Mouse (Mus musculus): ENCODE results near the gene Opn3. TPM values are rescaled to one million over a fixed set of nuclear protein-coding genes. Genes with fewer than 3 reads are reported as not detected.

The Opn3 gene
- total RNA-seq (2023): 1 to 10 TPM; 1.6 to 1.7 TPM

DNA sequence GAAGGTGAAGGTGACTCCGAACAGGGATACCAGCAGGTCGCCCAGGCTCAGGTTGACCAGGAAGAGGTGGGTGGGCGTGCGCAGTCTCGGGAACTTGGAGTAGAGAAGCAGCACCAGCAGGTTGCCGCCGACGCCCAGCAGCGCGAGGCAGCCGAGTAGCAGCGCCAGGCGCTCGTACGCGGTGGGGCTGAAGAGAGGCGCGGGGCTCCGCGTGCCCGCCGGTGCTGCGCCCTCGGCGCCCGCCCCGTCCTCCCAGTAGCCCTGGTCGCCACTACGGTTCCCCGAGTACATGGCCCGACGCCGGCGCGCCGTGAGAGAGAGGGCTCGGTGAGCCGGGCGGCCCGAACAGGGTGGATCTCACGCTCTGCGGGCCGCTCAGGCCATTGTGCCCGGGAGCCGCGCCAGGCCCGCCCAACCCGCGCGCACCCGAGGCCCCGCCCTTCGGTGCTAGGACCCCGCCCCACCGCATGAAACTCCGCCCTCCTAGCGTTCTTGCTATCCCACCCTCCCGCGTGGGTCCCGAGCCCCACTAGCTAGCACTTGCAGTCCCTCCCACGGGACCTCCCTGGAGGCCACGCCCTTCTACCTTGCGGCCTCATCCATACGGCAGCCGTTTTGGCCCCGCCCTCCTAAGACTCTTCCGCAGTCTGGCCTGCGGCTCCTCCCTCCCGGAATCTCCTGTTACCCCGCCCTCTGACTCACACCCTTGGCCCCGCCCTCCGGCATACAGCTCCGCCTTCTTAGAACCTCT is at the start of gene Opn3, which contains the start of gene Chml:
TSS of gene Opn3 (minus strand) at position 531 of the 751 bp plus-strand sequence.
TSS of gene Chml (minus strand) at position 656 of the 751 bp plus-strand sequence.

DNA sequence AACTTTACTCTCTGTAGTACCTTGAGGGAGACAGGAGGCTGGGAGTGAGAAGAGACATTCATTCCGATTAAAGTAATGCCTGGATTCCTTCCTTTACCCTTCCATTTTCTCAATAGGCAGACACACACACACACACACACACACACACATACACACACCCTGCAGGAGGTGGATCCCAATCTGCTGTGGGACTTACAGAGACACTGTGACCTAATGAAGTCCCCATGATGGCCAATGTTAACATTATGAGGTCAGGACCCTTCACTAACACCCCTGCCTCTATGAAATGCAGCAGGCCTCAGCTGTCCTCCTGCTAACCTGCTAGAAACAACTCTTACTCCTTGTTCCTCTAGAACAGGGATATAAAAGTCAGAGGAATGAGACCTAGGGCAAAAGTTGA is 5.7 kb upstream of the Opn3 start, which contains the start of gene Wdr64:
TSS of gene Wdr64 (plus strand) at position 301 of the 400 bp plus-strand sequence.

DNA sequence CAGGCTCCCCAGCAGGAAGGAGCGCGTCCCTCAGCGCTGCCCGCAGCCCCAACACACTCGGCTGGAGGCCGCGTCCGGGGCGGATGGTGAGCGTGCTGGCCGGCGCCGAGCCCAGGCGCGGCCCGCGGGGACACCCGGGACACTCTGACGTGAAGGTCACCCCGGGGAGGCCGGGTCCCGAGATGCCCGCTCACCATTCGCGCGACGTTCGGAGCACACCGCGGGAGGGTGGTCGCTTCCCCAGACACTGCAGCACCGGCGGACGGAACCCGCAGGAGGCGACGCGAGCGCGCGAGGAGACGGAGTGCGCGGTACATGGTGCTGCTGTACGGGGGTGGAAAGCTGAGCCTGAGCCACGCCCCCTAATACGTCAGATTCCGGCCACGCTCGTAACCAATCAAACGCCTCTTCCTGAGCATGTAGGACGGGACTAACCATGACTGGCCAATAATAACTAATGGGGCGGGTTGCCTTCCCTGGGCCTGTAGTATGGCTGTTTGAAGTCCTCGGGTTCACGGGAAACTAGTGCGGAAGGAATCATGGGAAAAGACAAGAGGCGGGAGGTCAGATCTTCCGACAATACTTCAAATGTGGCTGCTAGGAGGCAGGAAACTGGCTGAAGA is 67.2 kb downstream of the Opn3 start, which contains the start of gene Fh1:
TSS of gene Fh1 (minus strand) at position 379 of the 623 bp plus-strand sequence.

DNA sequence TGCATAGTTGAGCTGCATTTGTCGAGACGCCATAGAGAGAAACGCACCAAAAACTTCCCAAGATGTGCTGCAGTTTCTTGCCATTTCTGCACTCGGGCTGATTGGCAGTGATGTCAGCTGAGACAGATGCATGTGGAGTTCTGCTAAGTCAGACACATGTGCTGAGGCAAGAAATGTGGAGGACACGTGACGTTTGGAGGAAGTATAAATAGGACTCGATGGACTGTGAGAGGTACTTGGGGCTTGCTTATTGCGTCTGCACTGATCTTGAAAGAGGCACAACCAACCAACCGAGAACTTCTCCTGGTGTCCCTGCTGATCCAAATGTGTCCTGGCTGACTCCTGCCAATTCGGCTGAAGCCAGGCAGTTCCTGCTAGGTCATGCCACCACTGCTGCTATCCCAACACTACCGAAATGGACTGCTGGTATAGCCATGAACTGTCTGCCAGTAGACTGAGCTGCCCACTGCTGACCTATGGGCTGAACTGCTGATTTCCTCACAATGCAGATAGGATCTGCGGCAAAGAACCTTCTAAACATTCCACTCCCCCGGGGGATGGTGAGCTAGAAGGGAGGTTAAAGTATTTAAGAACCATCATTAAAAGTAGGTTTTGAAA is 72.7 kb downstream of the Opn3 start, which contains the start of gene Kmo:
TSS of gene Kmo (plus strand) at position 568 of the 618 bp plus-strand sequence.

Other genes with a start within 250 kb of the Opn3 start
- under 1 TPM; 0.49 to 0.64 TPM for gene Rgs7, start 200.3 kb downstream of the Opn3 start, total RNA-seq (2023)
- 1 to 10 TPM; 3.4 to 3.7 TPM for gene Kmo, start 72.4 kb downstream of the Opn3 start, total RNA-seq (2023)
- 10 to 100 TPM; 33.0 to 35.0 TPM for gene Fh1, start 67.1 kb downstream of the Opn3 start, total RNA-seq (2023)
- 10 to 100 TPM in 1 of 2 experiments, 1 to 10 TPM in 1; 7.7 to 11.1 TPM for gene Chml, start 125 bp upstream of the Opn3 start, total RNA-seq (2023)
- not detected for gene Wdr64, start 5.8 kb upstream of the Opn3 start, total RNA-seq (2023)
- 10 to 100 TPM; 18.2 to 20.5 TPM for gene Exo1, start 187.8 kb upstream of the Opn3 start, total RNA-seq (2023)
- not detected for gene Gm38100, start 227.6 kb upstream of the Opn3 start, total RNA-seq (2023)